Mouse (Mus musculus) embryonic facial prominence, embryonic 15.5 days (tissue): ENCODE results near the gene B3galt1. TPM values are rescaled to one million over a fixed set of nuclear protein-coding genes. Genes with fewer than 3 reads are reported as not detected.

Experiments used
- ATAC-seq: fragments of 200-750 bp; cut with Nextera tagmentation; 2 replicates; pipeline ENCODE4 v1.8.0; 2017; ENCODE audit warnings: low read depth, moderate TSS enrichment; ENCODE audit not compliant: insufficient number of reproducible peaks, low FRiP score, low TSS enrichment
- H3K27ac ChIP-seq: fragments of 300-500 bp; sonication (generic); replicated peaks from 2 replicates; pipeline ENCODE4 v1.5.1; 2015; ENCODE audit warnings: mild to moderate bottlenecking, inconsistent platforms
- H3K27me3 ChIP-seq: fragments of 300-500 bp; sonication (generic); 2 replicates; pipeline ENCODE4 v1.6.1; 2015; ENCODE audit warnings: inconsistent platforms
- H3K36me3 ChIP-seq: fragments of 300-500 bp; sonication (generic); 2 replicates; pipeline ENCODE4 v1.6.1; 2015; ENCODE audit warnings: mild to moderate bottlenecking, inconsistent platforms
- H3K4me1 ChIP-seq: fragments of 300-500 bp; sonication (generic); 2 replicates; pipeline ENCODE4 v1.6.1; 2015; ENCODE audit warnings: inconsistent platforms
- H3K4me2 ChIP-seq: fragments of 300-500 bp; sonication (generic); replicated peaks from 2 replicates; pipeline ENCODE4 v1.6.1; 2015; ENCODE audit warnings: mild to moderate bottlenecking, inconsistent platforms
- H3K4me3 ChIP-seq: fragments of 300-500 bp; sonication (generic); replicated peaks from 2 replicates; pipeline ENCODE4 v1.5.1; 2015; ENCODE audit warnings: mild to moderate bottlenecking, inconsistent platforms
- H3K9ac ChIP-seq: fragments of 300-500 bp; sonication (generic); 2 replicates; pipeline ENCODE4 v1.6.1; 2015; ENCODE audit warnings: inconsistent platforms
- H3K9me3 ChIP-seq: fragments of 300-500 bp; sonication (generic); replicated peaks from 2 replicates; pipeline ENCODE4 v1.6.1; 2016; ENCODE audit warnings: inconsistent platforms
- WGBS: fragments of 180-500 bp; shearing (Covaris S2); methylation state at CpG from one replicate; pipeline ENCODE4 v1.1.7; 2015; 5-methylcytosine and 5-hydroxymethylcytosine counted together
- polyA plus RNA-seq: library from polyadenylated mRNA; unstranded; fragments of >200 nt; fragmentation: Nextera tagmentation; extraction: Ambion mirVana; gene quantifications from 2 replicates; pipeline ENCODE4 v1.2.1, GENCODE M21; 2015

B3galt1 gene
- polyA plus RNA-seq, 1 experiment from 2014 or later = 4.8 TPM

DNA sequence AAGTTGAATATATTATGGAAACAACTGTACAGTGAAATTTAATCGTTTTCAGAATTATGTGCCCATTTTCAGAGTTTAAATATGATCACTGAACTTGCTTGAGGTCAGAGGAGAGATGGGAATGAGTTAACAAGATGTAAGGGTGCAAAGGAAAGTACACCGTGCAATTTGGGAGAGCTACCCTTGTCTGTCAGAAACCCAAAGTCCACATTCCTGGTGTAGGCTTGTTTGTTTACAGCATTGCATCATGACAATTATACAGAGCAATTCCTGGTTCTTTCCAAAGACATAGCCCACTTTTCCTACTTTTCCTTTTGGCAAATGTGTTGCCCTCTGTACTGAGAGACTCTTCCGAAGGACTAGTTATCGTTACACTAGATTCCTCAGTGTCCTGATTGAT is 390.5 kb downstream of the B3galt1 start:
- Histone ChIP-seq H3K4me1 (no peaks in the 10 kb centered on the region), H3K36me3 (no peaks in the 10 kb centered on the region), H3K27ac (no peak overlapping the region), H3K4me2 (no peak overlapping the region), H3K4me3 (no peak overlapping the region), H3K9ac (no peak overlapping the region), H3K27me3 (no peaks in the 10 kb centered on the region), H3K9me3 (no peaks in the 10 kb centered on the region)
- ATAC-seq = no peak
- 77% methylated on average over 4 of the region's 4 CpGs for WGBS

DNA sequence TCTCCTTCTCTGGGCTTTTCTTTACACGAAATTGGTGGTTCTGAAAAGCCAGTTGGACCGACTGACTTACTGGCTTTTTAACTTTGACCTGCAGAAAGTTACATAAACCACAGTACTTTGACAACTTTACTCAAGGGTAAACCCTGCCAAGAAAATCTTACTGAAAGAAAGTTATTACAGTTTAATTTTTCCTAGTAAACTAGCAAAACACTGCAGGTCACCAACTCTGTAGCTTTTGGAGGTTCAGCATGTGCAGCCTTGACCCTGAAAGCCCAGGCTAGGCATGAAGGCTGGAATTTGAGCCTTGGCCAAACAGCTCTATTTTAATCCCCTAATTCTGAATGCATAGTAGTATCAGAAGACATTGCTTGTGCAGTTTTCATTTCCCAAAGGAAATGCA is 391.9 kb downstream of the B3galt1 start:
- H3K9ac ChIP-seq = no peak overlapping the region
- no peak overlapping the region for H3K4me2 ChIP-seq
- H3K4me3 ChIP-seq = no peak overlapping the region
- no peaks in the 10 kb centered on the region for H3K36me3 ChIP-seq
- WGBS = 53% methylated on average over 2 of the region's 2 CpGs
- H3K27ac ChIP-seq = no peak overlapping the region
- H3K9me3 ChIP-seq = no peaks in the 10 kb centered on the region
- H3K4me1 ChIP-seq = no peaks in the 10 kb centered on the region
- no peak for ATAC-seq
- H3K27me3 ChIP-seq = no peaks in the 10 kb centered on the region

DNA sequence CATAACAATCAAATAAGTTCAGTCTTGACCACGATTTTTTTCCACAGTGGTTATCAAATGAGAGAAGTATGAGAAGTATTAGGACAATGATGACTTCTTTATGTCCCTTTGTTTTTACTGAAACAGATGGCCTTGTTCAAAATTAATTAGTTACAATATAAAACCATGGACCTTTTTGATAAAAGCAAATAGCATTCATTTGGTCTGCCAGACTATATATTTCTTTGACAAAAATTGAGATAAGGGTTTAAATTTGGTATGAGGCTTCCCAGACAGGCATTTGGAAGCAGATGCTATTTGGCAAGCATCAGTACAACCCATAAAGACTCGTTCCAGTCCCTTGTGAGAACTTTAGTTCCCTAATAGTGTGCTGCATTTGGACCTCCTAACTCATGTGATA is 395.0 kb downstream of the B3galt1 start:
- Histone ChIP-seq H3K4me2 (no peak overlapping the region), H3K27ac (no peak overlapping the region), H3K27me3 (no peaks in the 10 kb centered on the region), H3K36me3 (no peaks in the 10 kb centered on the region), H3K4me3 (no peak overlapping the region), H3K9ac (no peak overlapping the region), H3K9me3 (no peaks in the 10 kb centered on the region), H3K4me1 (no peaks in the 10 kb centered on the region)
- WGBS = 63% methylated on average over 2 of the region's 2 CpGs
- ATAC-seq = no peak

DNA sequence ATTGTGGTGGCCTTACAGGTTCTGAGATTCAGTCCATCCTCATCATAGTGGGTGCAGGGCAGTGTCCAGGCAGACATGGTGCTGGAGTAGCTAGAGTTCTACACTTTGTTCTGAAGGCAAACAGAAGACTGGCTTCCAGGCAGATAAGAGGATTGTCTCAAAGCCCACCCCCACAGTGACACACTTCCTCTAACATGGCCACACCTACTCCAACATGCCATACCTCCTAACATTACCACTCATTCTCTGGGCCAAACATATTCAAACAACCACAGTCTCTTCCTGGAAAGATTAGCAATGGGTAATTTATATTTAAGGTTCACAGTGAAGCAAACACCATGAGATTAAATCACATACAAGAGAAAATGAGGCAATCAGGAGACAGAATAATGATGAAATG is 403.1 kb downstream of the B3galt1 start:
- Histone ChIP-seq H3K4me3 (no peak overlapping the region), H3K27me3 (no peaks in the 10 kb centered on the region), H3K27ac (no peak overlapping the region), H3K9me3 (no peaks in the 10 kb centered on the region), H3K36me3 (no peaks in the 10 kb centered on the region), H3K9ac (no peak overlapping the region), H3K4me2 (no peak overlapping the region), H3K4me1 (no peaks in the 10 kb centered on the region)
- ATAC-seq = no peak

DNA sequence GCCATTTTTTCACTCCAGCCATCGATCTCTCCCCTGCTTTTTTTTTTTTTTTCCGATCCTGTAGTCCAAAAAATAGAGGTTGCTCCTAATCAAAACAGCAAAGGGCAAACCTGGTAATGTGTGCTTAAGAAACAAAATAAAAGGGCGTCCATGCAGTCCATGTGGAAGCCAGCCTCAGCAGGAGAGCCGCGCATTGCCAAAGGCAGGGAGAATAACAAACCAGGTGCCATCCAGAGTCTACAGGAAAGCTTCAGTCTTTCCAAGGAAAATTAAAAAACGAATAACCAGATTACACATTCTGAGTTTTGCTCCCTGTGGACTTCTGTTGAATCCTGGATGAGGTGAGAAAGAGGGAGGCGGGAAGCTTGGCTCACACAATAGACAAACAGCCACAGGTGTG is 405.4 kb downstream of the B3galt1 start:
- Histone ChIP-seq H3K4me1 (no peaks in the 10 kb centered on the region), H3K4me2 (no peak overlapping the region), H3K27me3 (no peaks in the 10 kb centered on the region), H3K27ac (no peak overlapping the region), H3K9ac (no peak overlapping the region), H3K4me3 (no peak overlapping the region), H3K36me3 (no peaks in the 10 kb centered on the region), H3K9me3 (no peaks in the 10 kb centered on the region)
- no peak for ATAC-seq
- 73% methylated on average over 7 of the region's 7 CpGs for WGBS

DNA sequence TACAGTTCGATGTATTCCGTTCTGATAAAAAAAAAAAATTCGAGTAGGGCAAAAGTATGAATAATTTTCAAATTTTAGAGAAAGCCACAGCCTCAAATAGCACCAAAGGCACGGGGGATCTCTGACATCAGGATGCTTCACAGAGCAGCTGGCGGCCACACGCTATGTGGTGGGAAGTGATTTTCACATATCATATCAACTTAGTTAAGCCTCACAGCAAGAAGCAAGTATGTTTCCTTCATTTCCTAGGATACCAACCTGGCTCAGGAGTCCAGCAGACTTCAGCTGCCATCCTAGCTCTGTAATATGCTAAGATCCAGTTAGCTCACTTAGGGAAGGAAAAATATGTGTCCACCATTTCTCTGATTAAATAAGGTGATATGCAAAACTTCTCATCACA is 405.9 kb downstream of the B3galt1 start:
- H3K9me3 ChIP-seq = no peaks in the 10 kb centered on the region
- H3K27me3 ChIP-seq = no peaks in the 10 kb centered on the region
- no peak overlapping the region for H3K4me2 ChIP-seq
- 73% methylated on average over 6 of the region's 6 CpGs for WGBS
- no peaks in the 10 kb centered on the region for H3K36me3 ChIP-seq
- no peak for ATAC-seq
- H3K4me3 ChIP-seq = no peak overlapping the region
- H3K27ac ChIP-seq = no peak overlapping the region
- H3K4me1 ChIP-seq = no peaks in the 10 kb centered on the region
- no peak overlapping the region for H3K9ac ChIP-seq

DNA sequence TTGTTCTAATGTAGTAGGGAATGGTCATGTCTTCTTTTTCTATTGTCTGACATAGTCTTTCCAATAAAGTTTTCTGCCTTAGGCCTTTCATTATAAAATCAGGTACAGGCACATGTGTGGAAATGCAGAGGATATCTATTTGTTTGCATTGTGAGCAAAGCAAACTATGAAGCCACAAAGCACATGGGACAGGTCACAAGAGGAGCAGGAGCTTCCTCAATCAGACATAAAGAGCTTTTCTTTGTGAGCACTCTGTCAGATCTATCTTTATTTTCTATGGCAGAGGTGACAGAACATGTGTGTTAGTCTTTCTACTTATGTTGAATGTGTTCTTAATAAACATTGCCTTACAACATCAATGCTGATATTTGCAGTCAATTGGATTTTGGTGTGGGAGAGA is 410.1 kb downstream of the B3galt1 start:
- no peaks in the 10 kb centered on the region for H3K27me3 ChIP-seq
- no peak for ATAC-seq
- H3K4me1 ChIP-seq = 0 out of 2 replicates have a peak, but pooled peaks cover 4% of the 10 kb centered on the region
- H3K36me3 ChIP-seq = no peaks in the 10 kb centered on the region
- no peak overlapping the region for H3K27ac ChIP-seq
- no peak overlapping the region for H3K4me3 ChIP-seq
- H3K9ac ChIP-seq = no peak overlapping the region
- H3K4me2 ChIP-seq = no peak overlapping the region
- no peaks in the 10 kb centered on the region for H3K9me3 ChIP-seq

DNA sequence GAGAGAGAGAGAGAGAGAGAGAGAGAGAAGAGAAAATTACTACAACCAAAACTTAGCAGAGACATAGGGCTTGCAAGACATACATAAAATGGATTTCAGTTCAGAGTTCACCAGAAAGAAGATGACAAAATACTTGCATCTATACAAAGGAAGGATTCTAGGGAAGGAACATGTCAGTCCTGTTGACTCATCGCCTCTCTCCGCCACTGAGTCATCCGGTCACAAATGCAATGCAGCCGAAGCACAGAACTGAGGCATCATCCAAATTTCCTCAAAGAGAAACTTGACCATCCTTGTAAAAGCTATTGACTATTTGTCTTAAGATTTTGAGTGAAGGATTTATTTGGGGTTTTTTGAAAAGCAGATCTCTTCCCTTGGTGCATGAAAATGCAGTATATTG is 410.8 kb downstream of the B3galt1 start:
- H3K36me3 ChIP-seq = no peaks in the 10 kb centered on the region
- H3K4me3 ChIP-seq = no peak overlapping the region
- H3K27me3 ChIP-seq = no peaks in the 10 kb centered on the region
- H3K9me3 ChIP-seq = no peaks in the 10 kb centered on the region
- H3K9ac ChIP-seq = no peak overlapping the region
- no peak for ATAC-seq
- no peak overlapping the region for H3K27ac ChIP-seq
- WGBS = 90% methylated on average over 4 of the region's 4 CpGs
- no peak overlapping the region for H3K4me2 ChIP-seq
- 0 out of 2 replicates have a peak, but pooled peaks cover 4% of the 10 kb centered on the region for H3K4me1 ChIP-seq

DNA sequence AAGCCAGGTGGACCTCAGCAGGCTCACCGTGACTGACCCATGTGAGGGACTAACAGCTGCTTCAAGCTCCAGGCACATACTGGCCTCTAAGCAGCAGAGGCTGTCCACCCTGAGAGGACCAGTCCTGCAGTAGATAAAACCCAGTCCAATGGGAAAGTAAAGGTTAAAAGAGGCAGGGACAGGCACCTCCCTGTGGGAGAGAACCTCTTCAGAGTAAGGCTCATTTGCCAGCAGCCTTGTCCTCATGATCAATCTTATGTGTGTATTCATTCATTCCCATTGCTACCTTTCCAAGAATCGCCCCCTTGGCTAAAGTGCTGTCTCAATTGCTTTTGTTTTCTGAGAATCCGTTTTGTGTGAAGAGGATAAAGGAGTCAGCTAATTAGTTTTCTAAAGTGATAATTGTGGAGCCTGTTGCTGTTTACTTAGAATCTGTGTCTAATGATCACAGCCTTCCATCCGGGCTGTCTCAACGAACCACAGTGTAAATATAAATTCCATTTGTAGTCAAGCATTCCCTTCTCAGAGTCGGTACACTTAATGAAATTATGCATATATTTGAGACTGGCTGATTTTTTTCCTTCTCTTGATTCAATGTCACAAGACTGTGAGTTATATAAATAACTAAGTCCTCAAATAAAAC is 412.1 kb downstream of the B3galt1 start:
- Histone ChIP-seq H3K27me3 (no peaks in the 10 kb centered on the region), H3K36me3 (no peaks in the 10 kb centered on the region), H3K27ac (no peak overlapping the region), H3K4me1 (0 out of 2 replicates have a peak, but pooled peaks cover 4% of the 10 kb centered on the region), H3K4me3 (no peak overlapping the region), H3K4me2 (no peak overlapping the region), H3K9ac (no peak overlapping the region), H3K9me3 (no peaks in the 10 kb centered on the region)
- 42% methylated on average over 6 of the region's 6 CpGs for WGBS
- ATAC-seq = no peak

DNA sequence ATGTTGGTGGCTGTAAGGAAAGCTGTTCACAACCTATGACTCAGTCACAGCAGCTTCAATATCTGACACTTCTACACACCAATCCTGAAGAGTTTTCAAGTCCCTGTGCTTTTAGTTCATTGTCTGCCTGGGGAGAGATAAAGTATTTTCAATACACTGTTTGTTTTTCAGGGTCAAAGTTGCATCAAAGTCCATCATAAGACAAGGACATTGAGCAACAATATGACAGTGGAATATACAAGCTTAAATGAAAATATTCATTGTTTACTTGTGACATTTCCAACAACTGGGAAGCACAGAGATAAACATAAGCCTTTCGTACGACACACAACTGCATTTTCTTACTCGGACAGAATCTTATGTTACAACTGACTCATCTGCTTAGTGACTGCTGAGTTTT is 417.9 kb downstream of the B3galt1 start:
- Histone ChIP-seq H3K4me1 (no peaks in the 10 kb centered on the region), H3K27ac (no peak overlapping the region), H3K9me3 (no peaks in the 10 kb centered on the region), H3K4me3 (no peak overlapping the region), H3K4me2 (no peak overlapping the region), H3K36me3 (no peaks in the 10 kb centered on the region), H3K27me3 (no peaks in the 10 kb centered on the region), H3K9ac (no peak overlapping the region)
- 88% methylated on average over 3 of the region's 3 CpGs for WGBS
- ATAC-seq = no peak

DNA sequence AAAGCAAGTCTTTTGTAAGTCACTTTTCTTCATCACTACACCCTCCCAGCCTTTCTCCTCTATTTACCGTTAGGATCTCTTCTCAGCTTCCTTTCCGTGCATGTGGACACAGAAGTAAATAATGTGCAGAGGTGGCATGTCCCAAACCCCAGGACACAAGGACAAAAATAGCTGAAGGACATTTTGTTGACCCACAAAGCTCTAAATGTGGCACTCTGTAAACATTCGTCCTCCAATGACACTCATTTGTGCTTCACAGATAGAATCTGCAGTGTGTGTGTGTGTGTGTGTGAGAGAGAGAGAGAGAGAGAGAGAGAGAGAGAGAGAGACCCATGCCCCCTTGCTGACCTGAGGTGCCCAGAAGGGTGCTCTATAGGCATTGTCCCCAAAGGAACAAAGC is 419.5 kb downstream of the B3galt1 start:
- Histone ChIP-seq H3K4me1 (no peaks in the 10 kb centered on the region), H3K9me3 (no peaks in the 10 kb centered on the region), H3K9ac (no peak overlapping the region), H3K4me3 (no peak overlapping the region), H3K36me3 (no peaks in the 10 kb centered on the region), H3K27me3 (no peaks in the 10 kb centered on the region), H3K4me2 (no peak overlapping the region), H3K27ac (no peak overlapping the region)
- no peak for ATAC-seq
- WGBS = 86% methylated on average over 3 of the region's 3 CpGs

DNA sequence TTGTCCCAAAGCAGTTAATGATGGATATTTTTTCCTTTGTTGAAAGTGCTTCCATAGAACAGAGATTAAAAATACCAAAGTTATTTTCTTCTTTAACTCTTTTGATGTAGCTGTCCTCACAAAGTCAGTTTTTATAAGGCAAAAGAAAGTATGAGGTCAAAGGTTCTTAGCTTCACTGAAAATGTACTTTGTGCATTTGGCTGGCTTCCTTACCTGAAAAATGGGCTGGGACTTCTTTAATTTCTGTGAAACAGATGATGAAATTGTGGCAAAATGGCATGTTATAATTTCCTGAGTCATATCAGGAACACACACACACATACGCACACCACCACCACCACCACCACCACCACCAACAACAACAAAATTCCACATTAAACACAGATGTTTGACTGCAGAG is 427.8 kb downstream of the B3galt1 start:
- Histone ChIP-seq H3K9me3 (no peaks in the 10 kb centered on the region), H3K4me1 (no peaks in the 10 kb centered on the region), H3K9ac (no peak overlapping the region), H3K36me3 (no peaks in the 10 kb centered on the region), H3K4me3 (no peak overlapping the region), H3K27ac (no peak overlapping the region), H3K27me3 (no peaks in the 10 kb centered on the region), H3K4me2 (no peak overlapping the region)
- 75% methylated on average over 1 of the region's 1 CpGs for WGBS
- ATAC-seq = no peak
